Mouse (Mus musculus) forebrain, embryonic 12.5 days (tissue): ENCODE measurements around the gene Rac2. TPM values are rescaled to one million over a fixed set of nuclear protein-coding genes. Genes with fewer than 3 reads are reported as not detected.

Source experiments
- ATAC-seq: fragments of 200-750 bp; cut with Nextera tagmentation; 2 replicates; pipeline ENCODE4 v1.8.0; 2017; ENCODE audit warnings: moderate TSS enrichment; ENCODE audit not compliant: low FRiP score
- H3K27ac ChIP-seq: fragments of 300-500 bp; sonication (generic); 2 replicates; pipeline ENCODE4 v1.5.1; 2016; ENCODE audit warnings: mild to moderate bottlenecking
- H3K27me3 ChIP-seq: fragments of 300-500 bp; sonication (generic); 2 replicates; pipeline ENCODE4 v1.6.1; 2016; ENCODE audit warnings: mild to moderate bottlenecking
- H3K36me3 ChIP-seq: fragments of 300-500 bp; sonication (generic); replicated peaks from 2 replicates; pipeline ENCODE4 v1.6.1; 2016; ENCODE audit warnings: mild to moderate bottlenecking
- H3K4me1 ChIP-seq: fragments of 300-500 bp; sonication (generic); 2 replicates; pipeline ENCODE4 v1.6.1; 2016
- H3K4me2 ChIP-seq: fragments of 300-500 bp; sonication (generic); 2 replicates; pipeline ENCODE4 v1.6.1; 2016; ENCODE audit warnings: mild to moderate bottlenecking, moderate library complexity
- H3K4me3 ChIP-seq: fragments of 300-500 bp; sonication (generic); replicated peaks from 2 replicates; pipeline ENCODE4 v1.5.1; 2016; ENCODE audit warnings: mild to moderate bottlenecking
- H3K9ac ChIP-seq: fragments of 300-500 bp; sonication (generic); 2 replicates; pipeline ENCODE4 v1.6.1; 2016; ENCODE audit warnings: mild to moderate bottlenecking
- H3K9me3 ChIP-seq: fragments of 300-500 bp; sonication (generic); 2 replicates; pipeline ENCODE4 v1.6.1; 2016
- WGBS: fragments of 180-500 bp; shearing (Covaris S2); methylation state at CpG from one replicate; pipeline ENCODE4 v1.1.7; 2016; 5-methylcytosine and 5-hydroxymethylcytosine counted together
- polyA plus RNA-seq: library from polyadenylated mRNA; unstranded; fragments of >200 nt; fragmentation: Nextera tagmentation; extraction: Ambion mirVana; gene quantifications from 2 replicates; pipeline ENCODE4 v1.2.1, GENCODE M21; 2016

Rac2 gene
- 2.6 and 4.6 TPM in 2 replicates for polyA plus RNA-seq

DNA sequence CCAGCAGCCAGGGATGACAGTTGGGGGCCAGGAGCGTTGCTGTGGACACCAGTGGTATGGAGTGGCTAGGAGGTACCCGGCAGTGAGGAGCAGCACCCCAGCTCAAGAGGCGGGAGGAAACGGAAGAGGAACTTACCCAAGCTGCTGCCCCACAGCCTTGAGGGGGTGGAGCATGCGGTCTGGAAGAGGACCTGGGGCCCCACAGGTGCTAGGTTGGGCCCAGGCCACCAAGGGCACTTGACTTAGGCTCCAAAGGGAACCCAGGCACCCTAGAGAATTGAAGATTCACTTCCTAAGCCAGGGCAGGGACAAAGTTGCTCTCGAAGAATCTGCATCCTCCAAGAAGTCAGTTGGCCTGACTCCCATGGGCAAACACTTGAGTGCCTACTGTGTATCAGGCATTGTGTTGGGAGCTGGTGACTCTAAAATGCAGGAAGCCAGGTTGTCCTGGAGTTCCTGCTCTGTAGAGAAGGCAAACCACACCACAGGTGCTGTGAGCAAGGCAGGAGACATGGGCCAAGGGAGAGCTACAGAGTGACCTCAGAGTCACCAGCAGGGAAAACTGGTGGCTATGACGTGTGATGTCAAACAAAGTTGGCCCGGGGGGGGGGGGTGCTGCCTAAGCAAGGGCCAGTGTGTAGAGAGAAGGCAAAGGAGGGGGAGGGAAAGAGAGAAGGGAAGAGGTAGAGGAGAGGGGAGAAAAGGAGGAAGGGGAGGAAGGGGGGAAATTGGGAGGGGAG is at the start of gene Rac2:
Rac2 (minus strand) TSS at position 126 of the 740 bp plus-strand sequence.
- H3K9ac ChIP-seq = no peak within 1 kb of the TSS
- H3K9me3 ChIP-seq = no peaks in the 10 kb centered on the region
- no peak within 1 kb of the TSS for H3K27ac ChIP-seq
- H3K4me1 ChIP-seq = no peaks in the 10 kb centered on the region
- H3K36me3 ChIP-seq = no peaks in the 10 kb centered on the region
- H3K4me3 ChIP-seq = no peak within 1 kb of the TSS
- H3K4me2 ChIP-seq = no peak within 1 kb of the TSS
- 91% methylated on average over 8 of the region's 8 CpGs for whole genome bisulfite sequencing
- H3K27me3 ChIP-seq = no peaks in the 10 kb centered on the region
- ATAC-seq = no peak

DNA sequence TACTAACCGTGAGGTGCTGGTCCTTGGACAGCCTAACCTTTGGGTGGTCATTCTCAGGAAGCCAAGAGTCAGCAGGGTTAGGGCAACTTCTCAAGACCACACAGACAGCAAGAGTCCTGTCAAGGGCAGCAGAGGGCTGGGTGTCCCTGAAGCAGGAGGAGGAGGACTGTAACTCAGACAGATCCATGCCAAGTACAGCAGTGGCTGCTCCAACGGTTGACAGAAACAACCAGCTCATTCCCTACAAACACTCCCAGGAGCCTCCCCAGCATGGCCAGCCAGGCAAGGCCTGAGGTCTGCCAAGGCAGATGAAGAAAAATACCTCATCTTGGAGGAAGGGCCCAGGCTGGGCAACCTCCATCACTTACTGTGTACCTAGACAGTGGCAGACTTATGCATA is 44.4 kb upstream of the Rac2 start:
- WGBS = 85% methylated on average over 2 of the region's 2 CpGs

DNA sequence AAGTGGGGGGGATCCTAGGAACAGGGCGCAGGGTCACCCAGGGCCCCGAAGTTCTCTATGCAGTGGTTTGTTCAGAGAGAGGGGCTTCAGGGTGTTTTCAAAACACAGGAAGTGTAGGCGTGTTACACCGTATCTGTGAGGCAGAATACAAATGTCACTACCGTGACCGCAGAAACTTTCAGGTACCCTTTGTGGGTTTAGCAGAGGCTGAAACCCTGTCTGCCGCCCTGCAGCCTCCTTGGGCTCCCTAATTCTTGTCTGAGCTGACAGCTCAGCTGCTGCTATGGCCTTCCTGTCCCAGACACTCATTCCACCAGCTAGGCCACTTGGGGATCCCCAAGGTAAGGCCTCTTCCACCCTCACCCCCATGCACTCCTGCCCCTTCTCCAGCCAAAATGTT is 42.0 kb upstream of the Rac2 start:
- H3K4me3 ChIP-seq = no peak overlapping the region
- no peak overlapping the region for H3K4me2 ChIP-seq
- no peaks in the 10 kb centered on the region for H3K9me3 ChIP-seq
- 89% methylated on average over 7 of the region's 7 CpGs for WGBS
- no peaks in the 10 kb centered on the region for H3K36me3 ChIP-seq
- no peaks in the 10 kb centered on the region for H3K27me3 ChIP-seq
- no peak overlapping the region for H3K27ac ChIP-seq
- ATAC-seq = no peak
- H3K9ac ChIP-seq = no peak overlapping the region
- H3K4me1 ChIP-seq = peaks cover 8% of the 10 kb centered on the region

More for the DNA sequence above, 44.4 kb upstream of the Rac2 start:
- no peaks in the 10 kb centered on the region for H3K4me1 ChIP-seq
- H3K36me3 ChIP-seq = no peaks in the 10 kb centered on the region
- ATAC-seq = no peak
- H3K27ac ChIP-seq = no peak overlapping the region
- H3K9ac ChIP-seq = no peak overlapping the region
- peaks cover 7% of the 10 kb centered on the region for H3K27me3 ChIP-seq
- H3K4me2 ChIP-seq = no peak overlapping the region
- no peaks in the 10 kb centered on the region for H3K9me3 ChIP-seq
- H3K4me3 ChIP-seq = no peak overlapping the region

DNA sequence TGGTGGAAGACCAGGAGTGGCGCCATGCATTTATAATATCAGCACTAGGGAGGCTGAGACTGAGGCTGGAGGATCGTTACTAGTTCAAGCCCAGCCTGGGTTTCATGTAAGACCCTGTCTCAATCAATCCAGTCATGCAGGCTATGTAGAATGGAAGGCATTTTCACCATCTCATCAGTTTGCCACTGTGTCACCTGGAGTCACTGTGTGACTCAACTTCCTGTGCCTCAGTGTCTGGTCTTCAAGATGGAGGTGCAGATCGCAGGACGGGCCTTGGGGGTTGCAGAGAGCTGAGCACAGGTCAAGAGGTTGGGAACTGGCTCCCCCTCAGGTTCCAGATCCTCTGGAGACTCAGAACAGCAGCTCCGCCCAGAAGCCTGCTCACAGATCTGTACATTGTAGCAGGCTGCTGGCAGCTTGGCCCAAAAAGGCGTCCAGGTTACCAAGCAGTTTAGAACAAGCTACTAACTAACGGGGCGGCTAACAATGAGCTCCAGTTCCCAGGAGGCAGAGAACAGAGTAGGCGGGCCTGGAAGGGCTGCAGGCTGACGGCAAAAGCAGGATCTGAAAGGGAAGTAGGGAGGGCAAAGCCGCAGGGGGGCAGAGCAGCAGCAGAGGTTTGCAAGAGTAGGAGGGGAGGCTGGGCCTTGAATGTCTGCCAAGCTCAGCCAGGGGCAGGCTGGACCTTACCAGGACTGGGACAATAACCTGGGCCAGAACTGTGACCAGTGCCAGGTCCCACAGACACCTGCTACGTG is 38.3 kb upstream of the Rac2 start:
- H3K36me3 ChIP-seq = no peaks in the 10 kb centered on the region
- no peak overlapping the region for H3K4me2 ChIP-seq
- peak overlapping the region; percentile 21; the same call in 1 of the 2 replicates for H3K27ac ChIP-seq
- H3K27me3 ChIP-seq = no peaks in the 10 kb centered on the region
- no peak overlapping the region for H3K4me3 ChIP-seq
- ATAC-seq = no peak
- peaks cover 8% of the 10 kb centered on the region for H3K4me1 ChIP-seq
- WGBS = 33% methylated on average over 12 of the region's 12 CpGs
- H3K9me3 ChIP-seq = no peaks in the 10 kb centered on the region
- no peak overlapping the region for H3K9ac ChIP-seq

DNA sequence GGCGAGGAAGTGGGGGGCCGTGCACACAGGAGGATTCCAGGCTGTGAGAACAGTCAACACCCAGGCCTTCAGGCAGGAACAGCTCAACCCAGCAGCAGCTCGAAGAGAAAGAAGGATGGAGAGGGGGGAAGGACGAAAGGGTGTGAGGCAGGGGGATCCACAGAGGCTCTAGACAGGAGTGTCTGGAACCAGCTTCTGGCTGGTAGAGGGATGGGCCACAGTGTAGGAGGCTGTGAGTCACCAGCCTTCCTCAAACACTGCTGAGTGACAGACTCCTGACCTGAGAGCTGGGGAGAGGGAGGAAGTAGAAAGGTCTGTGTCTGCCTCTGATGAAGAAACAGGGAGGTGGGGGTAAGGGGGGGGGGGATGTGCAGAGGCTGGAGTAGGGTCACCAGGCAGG is 34.9 kb upstream of the Rac2 start:
- no peak for ATAC-seq
- Histone ChIP-seq H3K27me3 (no peaks in the 10 kb centered on the region), H3K4me1 (peaks cover 12% of the 10 kb centered on the region), H3K4me3 (no peak overlapping the region), H3K9ac (no peak overlapping the region), H3K9me3 (no peaks in the 10 kb centered on the region), H3K4me2 (no peak overlapping the region), H3K27ac (no peak overlapping the region), H3K36me3 (no peaks in the 10 kb centered on the region)
- 83% methylated on average over 4 of the region's 4 CpGs for WGBS

DNA sequence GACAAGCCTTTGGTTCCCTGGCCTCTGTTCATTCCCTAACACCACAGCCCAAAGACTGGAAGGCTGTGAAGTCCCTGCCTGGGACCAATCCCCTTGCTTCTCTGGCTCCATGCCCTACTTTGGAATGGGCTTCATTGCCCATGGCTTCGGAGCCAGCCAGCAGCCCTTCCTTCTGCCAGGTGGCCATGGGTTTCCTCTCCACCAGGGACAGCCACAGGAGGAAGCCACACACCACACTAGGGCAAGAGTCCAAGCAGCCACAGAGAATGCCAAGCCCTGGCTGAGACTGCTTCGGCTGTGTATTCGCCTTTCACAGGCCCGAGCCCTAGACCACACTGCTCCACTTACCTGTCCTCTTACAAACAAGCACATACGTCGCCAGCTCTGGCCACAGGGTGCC is 33.5 kb upstream of the Rac2 start:
- ATAC-seq = no peak
- H3K27ac ChIP-seq = no peak overlapping the region

DNA sequence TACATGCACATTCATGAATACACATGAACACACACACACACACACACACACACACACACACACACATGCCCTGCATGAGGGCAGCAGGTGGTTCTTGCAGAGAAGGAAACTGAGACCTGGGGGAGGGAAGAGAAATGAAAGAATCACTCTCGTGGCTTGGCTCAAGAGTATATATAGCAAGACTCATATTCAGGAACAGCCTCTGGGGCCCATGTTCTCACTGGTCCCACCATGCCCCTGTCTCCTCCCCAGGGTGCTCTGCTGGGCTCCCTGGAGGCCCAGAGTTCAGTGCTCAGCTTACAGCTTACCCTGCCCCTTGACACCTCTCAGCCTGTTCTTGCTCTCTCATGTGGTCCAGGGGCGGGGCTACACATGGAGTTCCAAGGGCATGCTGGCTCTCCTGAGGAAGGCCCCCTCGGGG is 32.8 kb upstream of the Rac2 start:
- no peak overlapping the region for H3K27ac ChIP-seq
- H3K9me3 ChIP-seq = no peaks in the 10 kb centered on the region
- no peak for ATAC-seq
- H3K27me3 ChIP-seq = no peaks in the 10 kb centered on the region
- WGBS = 57% methylated on average over 3 of the region's 3 CpGs
- H3K4me1 ChIP-seq = peaks cover 4% of the 10 kb centered on the region
- H3K4me2 ChIP-seq = no peak overlapping the region
- no peaks in the 10 kb centered on the region for H3K36me3 ChIP-seq
- no peak overlapping the region for H3K9ac ChIP-seq
- H3K4me3 ChIP-seq = no peak overlapping the region

More for the DNA sequence above, 33.5 kb upstream of the Rac2 start:
- Histone ChIP-seq H3K4me2 (no peak overlapping the region), H3K36me3 (no peaks in the 10 kb centered on the region), H3K27me3 (no peaks in the 10 kb centered on the region), H3K9me3 (no peaks in the 10 kb centered on the region), H3K9ac (no peak overlapping the region), H3K4me3 (no peak overlapping the region), H3K4me1 (peaks cover 8% of the 10 kb centered on the region)
- WGBS = 87% methylated on average over 6 of the region's 6 CpGs

DNA sequence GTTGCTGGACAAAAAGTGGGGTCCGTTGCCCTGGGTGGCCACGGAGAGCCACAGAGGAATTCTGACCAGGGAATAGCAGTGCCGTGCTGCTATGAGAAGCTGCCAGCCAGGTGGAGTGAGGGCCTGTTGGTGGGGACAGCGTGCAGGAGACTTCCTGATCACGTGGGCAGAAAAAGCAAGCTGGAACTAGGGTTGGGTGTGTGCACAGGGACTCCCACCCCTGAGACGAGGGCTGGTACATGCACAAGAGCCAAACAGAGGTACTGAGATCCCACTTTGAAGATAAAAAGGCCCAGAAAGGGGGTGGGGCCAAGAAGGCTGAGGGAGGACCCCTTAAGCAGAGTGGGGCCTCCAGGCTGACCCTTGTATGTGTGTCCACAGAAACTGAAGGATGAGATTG is 31.7 kb upstream of the Rac2 start:
- Histone ChIP-seq H3K4me2 (no peak overlapping the region), H3K9ac (no peak overlapping the region), H3K36me3 (no peaks in the 10 kb centered on the region), H3K27ac (no peak overlapping the region), H3K4me1 (peaks cover 4% of the 10 kb centered on the region), H3K9me3 (no peaks in the 10 kb centered on the region), H3K27me3 (no peaks in the 10 kb centered on the region), H3K4me3 (no peak overlapping the region)
- 79% methylated on average over 6 of the region's 6 CpGs for WGBS
- no peak for ATAC-seq

DNA sequence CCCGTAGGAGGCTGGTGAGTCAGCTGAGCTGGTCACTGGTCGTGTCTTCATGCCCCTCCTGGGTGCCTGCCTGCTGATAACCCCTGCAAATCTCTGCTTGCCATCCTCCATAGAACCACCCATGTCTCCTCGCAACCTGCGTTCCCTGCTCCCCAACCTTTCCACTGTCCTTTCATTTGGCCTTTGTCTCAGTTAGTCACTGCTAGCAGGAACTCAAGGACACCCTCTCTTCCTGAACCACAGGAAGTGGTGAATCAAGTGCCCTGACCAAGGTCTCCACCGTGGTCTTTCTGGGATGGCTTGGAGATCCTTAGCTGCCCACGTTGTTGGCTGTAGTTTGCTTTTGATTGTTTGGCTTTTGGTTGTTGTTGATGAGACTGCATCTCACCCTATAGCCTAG is 28.6 kb upstream of the Rac2 start:
- Histone ChIP-seq H3K36me3 (no peaks in the 10 kb centered on the region), H3K4me1 (peaks cover 4% of the 10 kb centered on the region), H3K9ac (no peak overlapping the region), H3K27me3 (no peaks in the 10 kb centered on the region), H3K4me3 (no peak overlapping the region), H3K4me2 (no peak overlapping the region), H3K27ac (no peak overlapping the region), H3K9me3 (no peaks in the 10 kb centered on the region)
- ATAC-seq = no peak
- 80% methylated on average over 6 of the region's 6 CpGs for WGBS

DNA sequence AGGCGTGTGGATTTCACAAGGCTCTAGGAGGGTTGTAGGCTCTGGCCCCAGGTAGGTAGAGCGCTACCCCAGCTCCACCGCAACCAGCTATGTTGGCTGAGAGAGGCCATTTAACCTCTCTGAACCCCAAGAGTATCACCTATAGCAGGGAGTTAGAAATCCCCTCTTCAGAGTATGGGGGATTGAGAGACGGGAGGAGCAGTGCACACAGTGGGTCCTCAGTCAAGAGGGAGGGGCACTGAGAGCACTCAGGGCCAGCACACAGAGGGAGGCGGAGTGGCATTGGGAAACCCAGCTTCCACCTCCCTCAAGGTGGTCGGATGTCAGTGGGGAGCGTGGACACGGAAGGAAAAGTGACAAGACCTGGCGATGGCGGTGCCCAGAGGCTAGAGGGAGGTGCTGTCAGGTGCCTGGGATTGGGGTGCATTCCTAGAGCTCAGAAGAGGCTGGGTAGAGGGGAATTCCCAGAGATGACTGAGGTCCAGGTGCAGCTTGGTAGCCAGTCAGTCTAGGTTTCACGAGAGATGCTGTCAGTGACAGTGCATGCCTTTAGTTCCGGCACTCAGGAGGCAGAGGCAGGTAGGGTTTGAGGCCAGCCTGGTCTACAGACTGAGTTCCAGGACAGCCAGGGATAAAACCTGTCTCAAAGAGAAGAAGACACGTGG is 27.1 kb upstream of the Rac2 start:
- Histone ChIP-seq H3K36me3 (no peaks in the 10 kb centered on the region), H3K9ac (no peak overlapping the region), H3K27ac (no peak overlapping the region), H3K4me3 (no peak overlapping the region), H3K27me3 (no peaks in the 10 kb centered on the region), H3K9me3 (no peaks in the 10 kb centered on the region), H3K4me1 (no peaks in the 10 kb centered on the region), H3K4me2 (no peak overlapping the region)
- 79% methylated on average over 13 of the region's 13 CpGs for WGBS
- ATAC-seq = no peak

DNA sequence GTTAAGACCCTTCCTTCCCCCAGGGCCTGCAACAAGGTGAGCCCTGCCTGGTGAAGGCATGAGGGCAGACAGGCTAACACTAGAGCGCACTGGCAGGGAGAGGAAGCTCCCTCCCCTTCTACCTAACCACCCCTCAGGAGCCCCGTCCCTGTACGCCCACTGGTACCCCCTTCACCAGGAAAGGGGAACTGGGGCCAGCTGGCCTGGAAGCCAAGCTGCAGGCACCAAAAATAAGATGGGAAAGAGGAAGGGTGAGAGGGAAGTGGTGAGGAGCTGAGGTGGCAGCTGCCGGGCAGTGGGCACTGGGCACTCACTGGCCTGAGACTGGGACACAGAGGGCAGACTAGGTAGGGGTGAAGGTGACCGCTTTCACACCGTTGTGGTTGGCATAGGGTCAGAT is 26.5 kb upstream of the Rac2 start:
- 85% methylated on average over 6 of the region's 6 CpGs for WGBS
- H3K27ac ChIP-seq = no peak overlapping the region
- no peaks in the 10 kb centered on the region for H3K9me3 ChIP-seq
- H3K4me1 ChIP-seq = no peaks in the 10 kb centered on the region
- no peaks in the 10 kb centered on the region for H3K36me3 ChIP-seq
- ATAC-seq = no peak
- H3K4me2 ChIP-seq = no peak overlapping the region
- no peak overlapping the region for H3K4me3 ChIP-seq
- H3K9ac ChIP-seq = no peak overlapping the region
- H3K27me3 ChIP-seq = no peaks in the 10 kb centered on the region

DNA sequence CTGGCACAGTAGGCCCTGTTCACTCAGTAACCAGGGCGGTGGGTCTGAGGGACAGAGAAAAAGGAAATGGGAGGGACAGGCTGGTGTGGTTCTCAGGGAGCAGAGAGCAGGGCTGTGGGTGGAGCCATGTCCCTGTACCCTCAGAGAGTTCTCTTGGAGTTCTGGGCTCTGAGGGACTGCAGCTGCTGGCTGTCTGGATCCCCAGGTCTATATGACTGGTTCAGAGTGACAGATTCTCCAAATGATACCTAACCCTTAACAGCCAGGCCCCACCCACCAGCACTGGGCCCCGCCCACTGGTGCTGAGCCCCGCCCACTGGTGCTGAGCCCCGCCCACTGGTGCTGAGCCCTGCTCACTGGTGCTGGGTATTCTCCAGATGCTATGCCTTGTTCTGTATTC is 25.1 kb upstream of the Rac2 start:
- Histone ChIP-seq H3K27me3 (no peaks in the 10 kb centered on the region), H3K9me3 (no peaks in the 10 kb centered on the region), H3K4me1 (no peaks in the 10 kb centered on the region), H3K9ac (no peak overlapping the region), H3K4me3 (no peak overlapping the region), H3K27ac (no peak overlapping the region), H3K4me2 (no peak overlapping the region), H3K36me3 (no peaks in the 10 kb centered on the region)
- 86% methylated on average over 4 of the region's 4 CpGs for whole genome bisulfite sequencing
- no peak for ATAC-seq
